In genomic region chr4:132934639-132935038, GRCm38 (mm10) we compare ENCODE assay signal across 22 mouse cellular contexts. TPM values are rescaled to one million over a fixed set of nuclear protein-coding genes. Genes with fewer than 3 reads are reported as not detected.
DNase-seq lines count a peak whose midpoint lies in the region; ATAC-seq lines count a peak whose summit lies in the region.
"Had no signal": no experiment of that assay in that cellular context is flagged by ENCODE, and none has a peak within 500 bp of the region (broad histone marks: within the 10 kb centered on the region; RNA-seq: fewer than 3 reads in every experiment).

No protein-coding gene starts in this region.

- H3K27ac ChIP-seq in hindbrain, embryonic 11.5 days (ENCODE audit: low read depth, low read length) = no peak overlapping the region
- H3K27ac ChIP-seq in hindbrain, embryonic 10.5 days = no peak overlapping the region
- H3K27ac ChIP-seq in intestine, embryonic 15.5 days = no peak overlapping the region
- H3K27ac ChIP-seq in midbrain, embryonic 13.5 days = peak overlapping the region; percentile 22
- H3K27ac ChIP-seq: embryonic facial prominence, embryonic 15.5 days; forebrain, embryonic 15.5 days; heart, embryonic 15.5 days; hindbrain, embryonic 14.5 days; kidney, embryonic 15.5 days; left cerebral cortex, adult 2 months; midbrain, embryonic 12.5 days; neural tube, embryonic 13.5 days had no signal

- no peaks in the 10 kb centered on the region for H3K27me3 ChIP-seq in hindbrain, embryonic 11.5 days (ENCODE audit: control insufficient read depth, insufficient read depth, low read length)
- H3K27me3 ChIP-seq in hindbrain, embryonic 10.5 days (ENCODE audit: insufficient read depth, poor library complexity, severe bottlenecking) = no peaks in the 10 kb centered on the region
- no peaks in the 10 kb centered on the region; the same call in 1 of the 2 replicates for H3K27me3 ChIP-seq in intestine, embryonic 15.5 days (replicated peaks)
- H3K27me3 ChIP-seq in midbrain, embryonic 13.5 days = no peaks in the 10 kb centered on the region
- H3K27me3 ChIP-seq: embryonic facial prominence, embryonic 15.5 days; forebrain, embryonic 15.5 days; heart, embryonic 15.5 days; neural tube, embryonic 13.5 days had no signal

- H3K4me2 ChIP-seq in hindbrain, embryonic 11.5 days (replicated peaks; ENCODE audit: low read depth, low read length) = no peak overlapping the region
- no peak overlapping the region for H3K4me2 ChIP-seq in intestine, embryonic 15.5 days (replicated peaks)
- H3K4me2 ChIP-seq in midbrain, embryonic 13.5 days (replicated peaks) = no peak overlapping the region
- H3K4me2 ChIP-seq: embryonic facial prominence, embryonic 15.5 days; forebrain, embryonic 15.5 days; heart, embryonic 15.5 days; hindbrain, embryonic 14.5 days; kidney, embryonic 15.5 days; midbrain, embryonic 12.5 days; neural tube, embryonic 13.5 days had no signal

- no peak overlapping the region for H3K9ac ChIP-seq in hindbrain, embryonic 11.5 days (ENCODE audit: low read depth, low read length)
- H3K9ac ChIP-seq in intestine, embryonic 15.5 days = peak overlapping the region; percentile 11; the same call in 1 of the 2 replicates
- H3K9ac ChIP-seq in midbrain, embryonic 13.5 days (replicated peaks) = peak overlapping the region; percentile 12; the same call in 1 of the 2 replicates
- H3K9ac ChIP-seq: embryonic facial prominence, embryonic 15.5 days; forebrain, embryonic 15.5 days; heart, embryonic 15.5 days; hindbrain, embryonic 14.5 days; kidney, embryonic 15.5 days; midbrain, embryonic 12.5 days; neural tube, embryonic 13.5 days had no signal

- H3K36me3 ChIP-seq in hindbrain, embryonic 11.5 days (ENCODE audit: control insufficient read depth, insufficient read depth, low read length) = no peaks in the 10 kb centered on the region
- H3K36me3 ChIP-seq in hindbrain, embryonic 10.5 days = no peaks in the 10 kb centered on the region
- H3K36me3 ChIP-seq in intestine, embryonic 15.5 days = no peaks in the 10 kb centered on the region
- no peaks in the 10 kb centered on the region for H3K36me3 ChIP-seq in midbrain, embryonic 13.5 days
- H3K36me3 ChIP-seq: embryonic facial prominence, embryonic 15.5 days; forebrain, embryonic 15.5 days; heart, embryonic 15.5 days; kidney, embryonic 15.5 days; midbrain, embryonic 12.5 days; neural tube, embryonic 13.5 days had no signal

- H3K4me1 ChIP-seq in hindbrain, embryonic 11.5 days (replicated peaks; ENCODE audit: control insufficient read depth, insufficient read depth, low read length) = 0 out of 2 replicates have a peak, but pooled peaks cover 7% of the 10 kb centered on the region
- H3K4me1 ChIP-seq in hindbrain, embryonic 10.5 days (replicated peaks) = peaks cover 31% of the 10 kb centered on the region
- 0 out of 2 replicates have a peak, but pooled peaks cover 8% of the 10 kb centered on the region for H3K4me1 ChIP-seq in intestine, embryonic 15.5 days (replicated peaks)
- peaks cover 26% of the 10 kb centered on the region for H3K4me1 ChIP-seq in midbrain, embryonic 13.5 days (replicated peaks)

- peak; percentile 42 for DNase-seq in hindbrain, embryonic 11.5 days (ENCODE audit: low spot score)
- DNase-seq in hindbrain, embryonic 10.5 days (ENCODE audit: low spot score) = no peak
- peak; percentile 64 for DNase-seq in embryo, embryonic 10.5 days (ENCODE audit: low spot score)
- DNase-seq in layer of hippocampus, postnatal 25 days (ENCODE audit: extremely low spot score in 1 of 2, low spot score in 1 of 2) = no peak
- no peak for DNase-seq in gastrocnemius, adult 8-10 months (ENCODE audit: low spot score in 2 of 2)
- no peak for DNase-seq in thymus, postnatal 36 days
- DNase-seq: adrenal gland, adult 2 months; B cell, adult 2 months; cerebellum, adult 9-10 months; gastrocnemius, postnatal 36 days; lung, postnatal 14 days; thymus, adult 2 months had no signal

- ATAC-seq in hindbrain, embryonic 11.5 days (ENCODE audit: low FRiP score) = no peak
- ATAC-seq in intestine, embryonic 15.5 days = peak; percentile 76
- no peak for ATAC-seq in midbrain, embryonic 13.5 days
- ATAC-seq: forebrain, embryonic 15.5 days had no signal

- no peak overlapping the region for H3K4me3 ChIP-seq in hindbrain, embryonic 11.5 days (ENCODE audit: low read depth, low read length)
- no peak overlapping the region for H3K4me3 ChIP-seq in hindbrain, embryonic 10.5 days
- no peak overlapping the region for H3K4me3 ChIP-seq in intestine, embryonic 15.5 days (replicated peaks)
- no peak overlapping the region for H3K4me3 ChIP-seq in midbrain, embryonic 13.5 days (replicated peaks)
- H3K4me3 ChIP-seq: embryonic facial prominence, embryonic 15.5 days; forebrain, embryonic 15.5 days; heart, embryonic 15.5 days; kidney, embryonic 15.5 days; left cerebral cortex, adult 2 months; midbrain, embryonic 12.5 days; neural tube, embryonic 13.5 days had no signal

- no peaks in the 10 kb centered on the region for H3K9me3 ChIP-seq in hindbrain, embryonic 11.5 days (ENCODE audit: control insufficient read depth, low read length)
- 0 out of 2 replicates have a peak, but pooled peaks cover 3% of the 10 kb centered on the region for H3K9me3 ChIP-seq in hindbrain, embryonic 10.5 days
- no peaks in the 10 kb centered on the region for H3K9me3 ChIP-seq in intestine, embryonic 15.5 days
- H3K9me3 ChIP-seq in midbrain, embryonic 13.5 days = no peaks in the 10 kb centered on the region
- H3K9me3 ChIP-seq: embryonic facial prominence, embryonic 15.5 days; forebrain, embryonic 15.5 days; heart, embryonic 15.5 days; kidney, embryonic 15.5 days; midbrain, embryonic 12.5 days; neural tube, embryonic 13.5 days had no signal

- 27% methylated on average over 7 of the region's 7 CpGs for WGBS in hindbrain, embryonic 11.5 days
- WGBS in hindbrain, embryonic 10.5 days = 26% methylated on average over 7 of the region's 7 CpGs
- 20% methylated on average over 7 of the region's 7 CpGs for WGBS in intestine, embryonic 15.5 days
- WGBS in midbrain, embryonic 13.5 days = 11% methylated on average over 7 of the region's 7 CpGs

RNA-seq across cellular contexts. Expression of gene Fam76a, which starts 12.3 kb away (rescaled TPM):
- 29.7 and 31.9 TPM in 2 replicates for polyA plus RNA-seq in hindbrain, embryonic 11.5 days (2014; fragmentation: Nextera tagmentation; extraction: Ambion mirVana)
- polyA plus RNA-seq in hindbrain, embryonic 10.5 days (2016; fragmentation: Nextera tagmentation; extraction: Ambion mirVana) = 32.9 and 33.2 TPM in 2 replicates
- polyA plus RNA-seq in intestine, embryonic 15.5 days (2015; fragmentation: Nextera tagmentation; extraction: Ambion mirVana) = 41.8 and 45.3 TPM in 2 replicates
- polyA plus RNA-seq in midbrain, embryonic 13.5 days (2015; fragmentation: Nextera tagmentation; extraction: Ambion mirVana) = 39.1 and 45.1 TPM in 2 replicates
- total RNA-seq in layer of hippocampus, postnatal 25 days (2021) = 10 to 100 TPM; 40.1 to 50.5 TPM
- total RNA-seq in gastrocnemius, adult 8-10 months (2022) = 10 to 100 TPM; 31.5 to 35.9 (median 33.8) TPM

RNA-seq across cellular contexts. Expression of gene Fgr, which starts 39.3 kb away (rescaled TPM):
- polyA plus RNA-seq in hindbrain, embryonic 11.5 days (2014; fragmentation: Nextera tagmentation; extraction: Ambion mirVana) = 0.08 and 0.34 TPM in 2 replicates
- 0.14 TPM in 1 of 2 replicates, not detected in the other for polyA plus RNA-seq in hindbrain, embryonic 10.5 days (2016; fragmentation: Nextera tagmentation; extraction: Ambion mirVana)
- polyA plus RNA-seq in intestine, embryonic 15.5 days (2015; fragmentation: Nextera tagmentation; extraction: Ambion mirVana) = 2.3 and 3.7 TPM in 2 replicates
- polyA plus RNA-seq in midbrain, embryonic 13.5 days (2015; fragmentation: Nextera tagmentation; extraction: Ambion mirVana) = 0.12 TPM in 1 of 2 replicates, not detected in the other
- under 1 TPM; 0.07 to 0.14 TPM for total RNA-seq in layer of hippocampus, postnatal 25 days (2021)
- not detected for total RNA-seq in gastrocnemius, adult 8-10 months (2022)
- polyA plus RNA-seq: neural tube, embryonic 13.5 days had no signal

RNA-seq across cellular contexts. Expression of gene Stx12, which starts 50.3 kb away (rescaled TPM):
- polyA plus RNA-seq in hindbrain, embryonic 11.5 days (2014; fragmentation: Nextera tagmentation; extraction: Ambion mirVana) = 105 and 106 TPM in 2 replicates
- 64.4 and 74.5 TPM in 2 replicates for polyA plus RNA-seq in hindbrain, embryonic 10.5 days (2016; fragmentation: Nextera tagmentation; extraction: Ambion mirVana)
- polyA plus RNA-seq in intestine, embryonic 15.5 days (2015; fragmentation: Nextera tagmentation; extraction: Ambion mirVana) = 54.2 and 57.7 TPM in 2 replicates
- polyA plus RNA-seq in midbrain, embryonic 13.5 days (2015; fragmentation: Nextera tagmentation; extraction: Ambion mirVana) = 133 and 144 TPM in 2 replicates
- total RNA-seq in layer of hippocampus, postnatal 25 days (2021) = 100 to 1,000 TPM in 1 of 2 experiments, 10 to 100 TPM in 1; 99.7 to 106 TPM
- total RNA-seq in gastrocnemius, adult 8-10 months (2022) = 10 to 100 TPM; 26.7 to 28.9 (median 27.8) TPM

Comparison
In these comparisons a context has a peak if more than half of its experiments do, and no peak if none do; other contexts are left out.
1. DNase-seq: peak in hindbrain, embryonic 11.5 days (single experiment) and embryo, embryonic 10.5 days (single experiment); none in hindbrain, embryonic 10.5 days (single experiment), layer of hippocampus, postnatal 25 days (0 of 2), gastrocnemius, adult 8-10 months (0 of 2) and thymus, postnatal 36 days (0 of 2).